Mouse (Mus musculus) megakaryocyte, embryonic 14.5 days (primary cell): Measurements from ENCODE around the gene Bnip2. TPM values are rescaled to one million over a fixed set of nuclear protein-coding genes. Genes with fewer than 3 reads are reported as not detected.

Source experiments
- H3K27me3 ChIP-seq: replicated peaks from 2 replicates; pipeline ENCODE3; 2012; ENCODE audit warnings: inconsistent platforms
- H3K36me3 ChIP-seq: replicated peaks from 2 replicates; pipeline ENCODE3; 2012; ENCODE audit warnings: low read length, inconsistent platforms, mixed read lengths
- H3K4me1 ChIP-seq: 2 replicates; pipeline ENCODE4 v1.6.1; 2012; ENCODE audit warnings: inconsistent platforms
- H3K4me3 ChIP-seq: replicated peaks from 2 replicates; pipeline ENCODE3; 2012; ENCODE audit warnings: moderate library complexity, mild to moderate bottlenecking, inconsistent platforms
- H3K9me3 ChIP-seq: 2 replicates; pipeline ENCODE4 v1.6.1; 2012; ENCODE audit warnings: inconsistent platforms
- FLI1 ChIP-seq: IDR thresholded peaks from 2 replicates; pipeline ENCODE4 v1.6.1; 2012; ENCODE audit warnings: low read length, inconsistent platforms, mixed read lengths
- GATA1 ChIP-seq: IDR thresholded peaks from 3 replicates; pipeline ENCODE4 v1.6.1; 2012; ENCODE audit warnings: mixed read lengths, low read length, inconsistent platforms, borderline replicate concordance
- polyA plus RNA-seq: library from polyadenylated mRNA; stranded (reverse); fragments of >175 nt; gene quantifications from 2 replicates; pipeline ENCODE4 v1.2.3, GENCODE M21; 2012; ENCODE audit warnings: low replicate concordance; ENCODE audit not compliant: insufficient read depth

Gene Bnip2
- polyA plus RNA-seq, 1 experiment, result 45.8 TPM

DNA sequence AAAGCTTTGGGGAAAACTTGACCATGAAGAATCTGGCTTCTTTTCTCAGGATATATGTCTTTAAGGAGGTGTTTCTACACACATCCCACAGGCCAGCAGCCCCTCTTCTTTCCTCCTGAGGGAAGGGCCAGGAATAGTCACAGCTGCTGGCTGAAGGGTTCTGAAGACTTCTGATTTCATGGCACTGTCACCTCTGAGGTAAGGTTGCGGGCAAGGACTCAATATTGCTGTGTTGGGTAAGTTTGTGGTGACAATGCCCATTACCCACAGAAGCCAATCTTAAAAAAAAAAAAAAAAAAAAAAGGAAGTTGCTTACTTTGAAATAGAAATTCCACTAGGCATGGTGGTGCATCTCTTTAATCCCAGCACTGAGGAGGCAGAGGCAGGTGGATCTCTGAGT, 42.9 kb downstream of the Bnip2 start:
- TF ChIP-seq GATA1 (no peak), FLI1 (no peak)
- Histone ChIP-seq H3K36me3 (no peaks in the 10 kb centered on the region), H3K9me3 (no peaks in the 10 kb centered on the region), H3K4me1 (no peaks in the 10 kb centered on the region), H3K27me3 (peaks cover 47% of the 10 kb centered on the region), H3K4me3 (no peak overlapping the region)

DNA sequence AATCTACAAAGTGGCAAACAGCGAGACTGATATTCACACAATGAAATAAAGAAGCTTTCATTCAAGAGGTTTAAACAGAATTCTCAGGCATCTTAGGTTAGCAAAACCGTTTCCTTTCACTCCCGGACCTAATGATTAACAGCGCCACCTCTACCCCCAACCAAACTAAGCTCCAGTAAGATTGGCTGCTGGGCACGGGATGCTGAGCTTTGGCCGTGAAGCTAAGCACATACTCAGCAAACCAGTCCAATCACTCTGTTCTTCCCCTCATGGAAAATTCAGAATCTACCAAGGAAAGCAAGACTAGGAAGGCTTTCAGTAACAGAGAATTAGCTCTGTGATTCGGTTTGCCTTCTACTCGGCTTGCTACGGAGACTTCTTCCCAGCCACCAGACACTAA, 43.8 kb downstream of the Bnip2 start:
- H3K9me3 ChIP-seq, result 0 out of 2 replicates have a peak, but pooled peaks cover 3% of the 10 kb centered on the region
- H3K27me3 ChIP-seq, result peaks cover 48% of the 10 kb centered on the region
- H3K4me1 ChIP-seq, result no peaks in the 10 kb centered on the region
- H3K4me3 ChIP-seq, result no peak overlapping the region
- H3K36me3 ChIP-seq, result no peaks in the 10 kb centered on the region
- no peak for TF ChIP-seq FLI1

GRCm38 (mm10) chr9:70034702-70035101, 45.4 kb downstream of the Bnip2 start:
- peaks cover 43% of the 10 kb centered on the region for H3K27me3 ChIP-seq
- H3K4me1 ChIP-seq, result no peaks in the 10 kb centered on the region
- H3K4me3 ChIP-seq, result no peak overlapping the region
- no peaks in the 10 kb centered on the region for H3K36me3 ChIP-seq
- TF ChIP-seq GATA1, result no peak
- peaks cover 7% of the 10 kb centered on the region; the same call in 1 of the 2 replicates for H3K9me3 ChIP-seq

GRCm38 (mm10) chr9:70036646-70037045, 47.4 kb downstream of the Bnip2 start:
- Histone ChIP-seq H3K27me3 (peaks cover 33% of the 10 kb centered on the region), H3K9me3 (peaks cover 7% of the 10 kb centered on the region; the same call in 1 of the 2 replicates), H3K4me3 (no peak overlapping the region), H3K4me1 (no peaks in the 10 kb centered on the region), H3K36me3 (no peaks in the 10 kb centered on the region)
- TF ChIP-seq GATA1 (no peak), FLI1 (no peak)

DNA sequence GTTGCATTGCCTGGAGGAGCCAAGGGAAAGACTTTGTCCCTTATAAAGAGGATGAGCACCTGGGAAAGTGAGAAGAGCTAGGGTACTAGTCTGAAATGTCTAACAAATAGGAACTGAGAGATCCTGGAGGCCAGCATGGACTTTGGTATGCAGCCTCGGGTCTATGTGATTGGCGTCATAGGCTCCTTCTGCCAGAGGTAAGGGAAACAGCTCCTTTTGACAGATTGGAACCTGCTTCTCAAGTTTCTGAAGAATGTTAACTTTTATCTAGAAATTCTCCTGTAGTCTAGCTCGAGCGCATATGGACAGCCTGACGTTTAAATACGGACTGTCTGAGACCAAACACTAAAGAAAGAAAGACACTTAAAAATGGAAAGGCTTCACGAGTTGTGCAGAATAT, 48.7 kb downstream of the Bnip2 start, which contains the start of gene Gcnt3:
Gene Gcnt3 (minus strand): TSS at position 101 of the 400 bp plus-strand sequence.
- Histone ChIP-seq H3K4me1 (no peaks in the 10 kb centered on the region), H3K27me3 (peaks cover 32% of the 10 kb centered on the region), H3K9me3 (peaks cover 7% of the 10 kb centered on the region; the same call in 1 of the 2 replicates), H3K4me3 (no peak within 1 kb of the TSS), H3K36me3 (no peaks in the 10 kb centered on the region)
- TF ChIP-seq FLI1, result no peak
- no peak for TF ChIP-seq GATA1

- peaks cover 18% of the 10 kb centered on the region for H3K27me3 ChIP-seq
- H3K36me3 ChIP-seq, result no peaks in the 10 kb centered on the region
- H3K4me1 ChIP-seq, result no peaks in the 10 kb centered on the region
- H3K4me3 ChIP-seq, result no peak overlapping the region
- TF ChIP-seq FLI1 (no peak), GATA1 (no peak)
- H3K9me3 ChIP-seq, result peaks cover 7% of the 10 kb centered on the region; the same call in 1 of the 2 replicates
These were observed 50.5 kb downstream of the Bnip2 start for GRCm38 (mm10) chr9:70039597-70040385.

- H3K36me3 ChIP-seq, result no peaks in the 10 kb centered on the region
- peaks cover 7% of the 10 kb centered on the region; the same call in 1 of the 2 replicates for H3K9me3 ChIP-seq
- H3K4me3 ChIP-seq, result no peak overlapping the region
- peaks cover 2% of the 10 kb centered on the region; the same call in 1 of the 2 replicates for H3K4me1 ChIP-seq
- TF ChIP-seq FLI1, result no peak
- TF ChIP-seq GATA1, result no peak
- H3K27me3 ChIP-seq, result peaks cover 13% of the 10 kb centered on the region
These were observed 51.3 kb downstream of the Bnip2 start for GRCm38 (mm10) chr9:70040570-70040969.

DNA sequence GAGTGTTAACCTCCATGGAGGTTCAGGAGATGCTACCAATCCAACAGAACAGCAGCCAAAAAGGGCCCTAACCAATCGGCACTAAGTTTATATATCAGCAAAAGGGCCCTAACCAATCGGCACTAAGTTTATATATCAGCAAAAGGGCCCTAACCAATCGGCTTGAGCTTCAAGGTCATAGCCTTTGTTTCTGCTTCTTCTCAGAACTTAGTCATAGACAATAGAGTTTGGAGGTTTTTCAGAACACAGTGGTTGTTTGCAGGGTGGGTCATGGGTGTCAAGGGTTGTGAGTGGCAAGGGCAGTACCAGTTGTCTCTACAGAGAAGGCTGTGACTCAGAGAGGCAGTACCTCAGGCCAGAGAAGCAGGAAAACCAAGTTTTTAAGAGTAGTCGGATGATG, 52.9 kb downstream of the Bnip2 start:
- TF ChIP-seq FLI1 (no peak), GATA1 (no peak)
- Histone ChIP-seq H3K36me3 (no peaks in the 10 kb centered on the region), H3K27me3 (peaks cover 7% of the 10 kb centered on the region), H3K4me1 (peaks cover 12% of the 10 kb centered on the region), H3K9me3 (peaks cover 7% of the 10 kb centered on the region; the same call in 1 of the 2 replicates), H3K4me3 (no peak overlapping the region)

GRCm38 (mm10) chr9:70042935-70043334, 53.7 kb downstream of the Bnip2 start:
- Histone ChIP-seq H3K9me3 (peaks cover 5% of the 10 kb centered on the region; the same call in 1 of the 2 replicates), H3K4me1 (peaks cover 12% of the 10 kb centered on the region), H3K36me3 (no peaks in the 10 kb centered on the region), H3K4me3 (no peak overlapping the region), H3K27me3 (peaks cover 9% of the 10 kb centered on the region)
- TF ChIP-seq FLI1, result no peak

DNA sequence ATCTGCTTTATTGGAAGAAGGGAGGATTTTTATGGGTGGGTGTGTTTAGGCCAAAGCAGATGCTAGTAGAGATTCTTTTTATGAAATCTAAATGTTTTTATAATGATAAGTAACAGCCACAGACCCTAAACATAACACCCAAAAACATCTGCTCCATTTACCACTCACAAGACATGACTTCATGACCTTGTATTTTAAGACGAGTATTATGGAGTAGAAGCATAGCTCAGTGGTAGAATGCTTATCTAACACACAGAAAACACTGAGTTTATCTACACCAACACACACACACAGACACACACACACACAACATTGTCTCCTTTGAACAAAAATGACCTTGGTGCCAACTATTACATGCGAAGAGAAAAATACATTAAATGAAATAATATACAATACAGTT, 55.6 kb downstream of the Bnip2 start:
- no peaks in the 10 kb centered on the region for H3K36me3 ChIP-seq
- H3K27me3 ChIP-seq, result peaks cover 15% of the 10 kb centered on the region
- no peak for TF ChIP-seq FLI1
- no peak for TF ChIP-seq GATA1
- H3K4me1 ChIP-seq, result peaks cover 25% of the 10 kb centered on the region
- no peak overlapping the region for H3K4me3 ChIP-seq
- H3K9me3 ChIP-seq, result no peaks in the 10 kb centered on the region; the same call in 1 of the 2 replicates
